Mouse (Mus musculus): ENCODE measurements around the gene Capn11.

Gene Capn11

GRCm38 (mm10) chr17:45598891-45599290 lies 60.2 kb downstream of the Capn11 start:
- no peak for DNase-seq (ENCODE audit: low read depth)

- no peak for DNase-seq (ENCODE audit: low read depth)
Measured at GRCm38 (mm10) chr17:45598376-45598775, 60.7 kb downstream of the Capn11 start.

DNA sequence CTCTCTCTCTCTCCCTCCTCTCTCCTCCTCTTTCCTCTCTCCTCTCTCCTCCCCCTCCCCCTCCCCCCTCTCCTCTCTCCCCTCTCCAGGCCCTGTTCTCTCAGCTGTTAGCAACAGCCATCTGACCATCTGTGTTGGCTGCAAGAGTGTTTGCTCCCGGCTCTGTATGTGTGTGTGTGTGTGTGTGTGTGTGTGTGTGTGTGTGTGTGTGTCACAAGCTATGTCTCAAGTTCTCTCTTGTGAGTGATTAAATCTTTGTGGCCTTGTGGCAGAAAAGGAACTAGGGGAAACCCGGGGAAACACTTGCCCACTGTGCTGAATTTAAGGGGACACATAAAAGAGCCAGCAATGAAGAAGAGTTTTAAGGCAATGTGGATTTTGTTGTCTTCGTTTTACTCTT lies 61.3 kb downstream of the Capn11 start:
- DNase-seq (ENCODE audit: low read depth), result peak; percentile 90

DNA sequence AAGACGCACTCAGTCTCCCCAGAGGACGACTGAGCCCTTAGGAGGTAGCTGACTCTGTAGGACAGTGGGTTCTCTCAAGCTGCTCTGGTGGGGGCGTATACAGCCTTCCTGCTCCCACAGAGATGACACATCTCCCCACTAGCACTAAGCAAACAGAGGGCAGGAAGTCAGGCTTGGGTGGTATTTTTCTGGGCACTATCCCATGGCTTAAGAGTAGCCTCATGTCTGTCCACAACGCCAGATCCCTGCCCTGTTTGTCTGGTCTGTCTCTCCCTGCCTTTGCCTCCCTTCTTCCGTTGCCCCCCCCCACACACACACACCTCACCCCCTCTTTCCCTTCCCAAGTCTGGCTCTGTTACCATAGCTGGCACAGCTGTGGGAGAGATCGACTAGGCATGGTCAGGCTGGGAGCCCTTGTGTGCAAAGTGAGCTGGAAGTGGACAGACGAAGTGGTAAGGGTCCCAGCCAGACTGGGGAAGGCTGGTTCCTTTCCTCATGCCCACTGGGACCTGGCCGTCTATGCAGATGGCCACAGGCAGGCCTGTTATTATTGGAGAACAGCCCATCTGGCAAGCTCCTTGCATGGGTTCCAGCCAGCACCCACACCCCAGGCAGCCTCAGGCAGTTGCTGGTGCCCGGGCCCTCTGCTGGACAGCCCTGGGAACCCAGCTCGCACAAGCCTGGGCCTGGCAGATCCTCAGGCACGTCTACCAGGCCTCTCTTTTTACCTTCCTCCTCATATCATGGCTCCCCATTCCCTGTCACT lies 62.3 kb downstream of the Capn11 start:
- peak; percentile 75 for DNase-seq (ENCODE audit: low read depth)

- DNase-seq (ENCODE audit: low read depth), result no peak
Measured at GRCm38 (mm10) chr17:45595736-45596390, 63.3 kb downstream of the Capn11 start.

DNA sequence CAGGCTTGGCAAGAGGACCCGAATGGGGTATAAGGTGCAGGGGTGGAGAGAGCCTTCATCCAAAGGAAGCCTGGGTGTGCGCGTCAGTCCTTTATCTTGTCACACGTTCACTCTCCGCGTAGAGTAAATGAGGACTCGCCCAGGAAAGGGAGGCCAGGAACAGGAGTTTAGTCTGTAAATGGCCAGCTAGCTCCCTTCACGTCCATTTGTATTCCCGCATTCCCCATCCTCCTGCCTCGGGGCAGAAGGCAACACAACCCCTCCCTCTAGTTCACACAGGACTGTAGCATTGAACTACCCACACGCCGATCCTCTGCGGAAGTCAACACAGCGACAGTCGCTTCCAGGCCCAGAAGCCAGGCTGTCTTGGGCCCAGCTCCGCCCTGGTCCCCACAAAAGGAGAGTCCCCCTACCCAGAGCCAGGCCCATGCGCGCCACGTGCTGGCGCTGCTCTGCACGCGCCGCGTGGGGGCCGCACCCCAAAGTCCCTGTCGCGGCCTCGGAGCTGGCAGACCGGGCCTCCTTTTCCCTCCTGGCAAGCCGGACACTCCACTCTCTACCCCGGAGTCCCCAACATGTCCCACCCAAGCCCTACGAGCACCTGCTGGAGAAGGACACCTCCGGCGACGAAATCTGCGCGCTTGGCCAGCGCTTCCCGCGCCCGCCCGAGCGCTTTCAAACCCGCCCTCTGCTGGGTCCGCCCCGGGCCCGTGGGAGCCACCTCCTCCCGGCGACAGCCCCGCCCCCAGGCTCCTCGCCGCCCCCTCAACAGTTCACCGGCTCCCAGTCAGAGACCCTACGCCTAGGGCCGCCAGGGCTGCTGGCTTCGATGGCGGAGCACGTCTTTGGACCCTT lies 64.0 kb downstream of the Capn11 start:
- DNase-seq (ENCODE audit: low read depth), result peak; percentile 43

- DNase-seq (ENCODE audit: low read depth), result no peak
Measured at GRCm38 (mm10) chr17:45594195-45594594, 64.9 kb downstream of the Capn11 start.

- no peak for DNase-seq (ENCODE audit: low read depth)
Measured at GRCm38 (mm10) chr17:45593479-45593878, 65.6 kb downstream of the Capn11 start.

DNA sequence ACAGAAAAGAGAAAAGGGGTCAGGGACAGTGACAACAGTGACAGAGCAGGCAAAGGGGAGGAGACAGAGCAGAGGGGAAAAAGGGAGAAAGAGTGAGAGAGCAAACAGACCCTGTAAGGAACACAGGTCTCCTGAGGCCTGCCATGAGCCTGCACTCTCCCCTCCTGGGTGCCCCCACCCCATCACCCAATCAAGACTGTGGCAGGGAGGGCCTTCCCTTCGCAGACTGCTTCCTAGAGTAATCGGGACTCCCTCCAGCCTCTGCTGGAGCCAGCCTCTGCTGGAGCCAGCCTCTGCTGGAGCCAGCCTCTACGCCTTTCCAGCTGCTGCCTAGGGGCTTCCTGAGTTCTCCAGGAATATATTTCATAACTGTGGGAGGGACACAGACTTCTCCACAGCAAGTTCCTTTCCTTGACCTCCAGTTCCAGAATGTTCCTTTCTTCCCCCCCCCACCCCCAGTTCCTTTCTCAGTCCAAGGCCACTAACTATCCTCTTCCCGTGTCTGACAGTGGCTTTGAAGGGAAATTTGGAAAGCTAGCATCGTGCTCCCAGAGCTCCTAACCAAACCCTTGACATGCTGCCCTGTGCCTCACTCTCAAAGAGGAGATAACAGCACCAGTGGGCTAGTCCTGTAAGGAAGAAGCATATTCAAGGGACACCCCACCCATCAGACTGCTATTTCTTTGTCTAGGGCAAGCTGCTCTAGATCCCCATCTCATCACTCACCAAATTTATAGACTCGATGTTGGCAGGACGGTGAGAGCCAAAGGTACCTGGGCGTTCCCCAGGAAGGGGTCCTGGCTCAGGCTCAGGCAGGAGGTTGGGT lies 66.3 kb downstream of the Capn11 start:
- no peak for DNase-seq (ENCODE audit: low read depth)

GRCm38 (mm10) chr17:45591701-45592605 lies 67.2 kb downstream of the Capn11 start:
- no peak for DNase-seq (ENCODE audit: low read depth)

GRCm38 (mm10) chr17:45590410-45590809 lies 68.7 kb downstream of the Capn11 start:
- no peak for DNase-seq (ENCODE audit: low read depth)

DNA sequence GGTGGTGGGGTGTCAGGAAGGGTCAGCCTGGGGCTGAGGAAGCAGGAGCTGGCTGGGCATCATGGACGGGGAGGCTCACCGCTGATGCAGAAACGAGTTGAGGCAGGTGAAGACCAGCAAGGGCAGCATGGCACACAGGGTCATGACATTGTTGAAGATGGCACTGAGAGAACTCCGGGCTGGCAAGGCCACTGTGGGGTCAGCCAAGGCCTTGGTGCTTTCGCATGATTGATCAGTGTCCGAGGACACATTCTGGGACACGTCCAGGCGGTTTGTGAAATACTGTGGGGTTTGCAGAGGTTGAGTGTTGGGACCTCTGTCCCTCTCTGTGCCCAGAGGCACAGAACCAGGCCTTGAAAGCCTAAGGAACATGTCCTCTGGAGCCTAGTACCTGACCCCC lies 69.3 kb downstream of the Capn11 start:
- DNase-seq (ENCODE audit: low read depth), result no peak

- DNase-seq (ENCODE audit: low read depth), result no peak
Measured at GRCm38 (mm10) chr17:45589236-45589635, 69.9 kb downstream of the Capn11 start.

DNA sequence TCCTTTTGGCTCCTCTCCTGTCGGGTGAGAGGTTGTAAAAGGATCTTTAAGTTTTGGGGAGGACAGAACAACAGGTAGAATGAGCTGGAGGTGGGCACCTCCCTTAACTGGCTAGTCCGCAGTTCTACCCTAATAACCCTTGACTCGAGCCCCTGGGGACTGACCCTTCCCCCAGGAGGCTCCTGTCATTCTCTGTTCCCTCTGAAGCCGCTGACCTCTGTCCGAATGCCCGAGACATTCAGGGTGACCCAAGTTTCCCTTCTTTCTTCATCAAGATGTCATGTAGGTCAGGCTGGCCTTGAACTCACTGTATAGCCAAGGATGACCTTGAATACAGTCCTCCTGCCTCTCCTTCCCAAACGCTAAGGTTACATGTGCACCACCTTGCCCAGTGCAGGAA lies 70.8 kb downstream of the Capn11 start:
- no peak for DNase-seq (ENCODE audit: low read depth)

DNA sequence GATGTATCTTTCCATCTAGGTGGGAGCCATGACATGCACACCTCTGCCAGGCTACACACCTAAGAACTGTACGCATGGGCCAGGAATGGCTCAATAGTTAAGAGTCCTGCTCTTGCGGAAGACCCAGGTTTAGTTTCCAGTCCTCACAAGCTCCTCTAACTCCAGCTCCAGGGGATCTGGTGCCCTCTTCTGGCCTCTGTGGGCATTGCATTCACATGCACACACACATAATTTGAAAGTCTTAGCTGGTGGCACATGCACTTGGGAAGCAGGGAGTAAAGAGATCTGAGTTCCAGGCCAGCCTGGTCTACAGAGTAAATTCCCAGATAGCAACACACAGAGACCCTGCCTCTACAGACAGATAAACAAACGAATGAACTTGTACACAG lies 72.7 kb downstream of the Capn11 start:
- DNase-seq (ENCODE audit: low read depth), result peak; percentile 52

GRCm38 (mm10) chr17:45585725-45586448 lies 73.2 kb downstream of the Capn11 start:
- no peak for DNase-seq (ENCODE audit: low read depth)

DNA sequence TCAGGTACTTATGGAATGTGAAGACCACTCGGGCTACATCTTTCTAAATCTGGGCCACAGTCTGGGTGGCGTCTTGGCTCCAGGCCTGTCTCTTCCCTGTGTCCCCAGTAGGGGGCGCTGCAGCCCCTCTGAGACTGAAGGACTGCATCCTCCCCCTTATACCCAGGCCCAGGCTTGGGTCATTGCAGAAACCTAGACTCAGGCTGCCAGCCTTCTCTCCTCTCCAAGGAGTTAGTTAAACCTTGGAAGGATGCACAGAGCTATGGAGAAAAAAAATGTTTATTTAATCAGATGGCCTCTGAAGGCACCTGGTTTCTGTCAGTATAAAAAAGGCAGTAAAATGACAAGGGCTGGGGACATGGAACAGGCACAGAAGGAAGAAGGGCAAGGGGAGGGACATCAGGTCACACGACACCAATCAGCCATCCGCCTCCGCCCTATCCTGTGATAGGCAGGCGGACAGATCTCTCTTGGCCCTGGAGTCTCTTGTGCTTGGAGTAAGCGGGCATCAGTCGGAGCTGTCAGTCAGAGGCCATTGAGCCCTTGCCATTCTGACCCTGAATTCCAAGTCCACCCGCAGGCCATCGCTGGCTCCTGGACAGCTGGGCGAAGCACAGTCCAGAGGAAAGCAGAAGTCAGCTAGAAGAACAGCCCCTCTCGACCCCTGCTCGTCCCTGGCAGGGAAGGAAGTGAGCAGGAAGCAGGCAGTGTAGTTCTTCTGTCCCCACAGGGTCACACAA lies 74.0 kb downstream of the Capn11 start:
- DNase-seq (ENCODE audit: low read depth), result peak; percentile 68

- no peak for DNase-seq (ENCODE audit: low read depth)
Measured at GRCm38 (mm10) chr17:45584096-45584896, 74.8 kb downstream of the Capn11 start.

Measured in 416B (cell line).